Mouse (Mus musculus): ENCODE data around the gene Olfr320. TPM values are rescaled to one million over a fixed set of nuclear protein-coding genes. Genes with fewer than 3 reads are reported as not detected.
"Not testable (repeated sequence)": the region's sequence is repeated elsewhere in the genome, so short reads cannot be mapped to it uniquely, and the experiment has no call there.

Olfr320 gene
- polyA plus RNA-seq, 1 experiment from 2014 or later = not detected

DNA sequence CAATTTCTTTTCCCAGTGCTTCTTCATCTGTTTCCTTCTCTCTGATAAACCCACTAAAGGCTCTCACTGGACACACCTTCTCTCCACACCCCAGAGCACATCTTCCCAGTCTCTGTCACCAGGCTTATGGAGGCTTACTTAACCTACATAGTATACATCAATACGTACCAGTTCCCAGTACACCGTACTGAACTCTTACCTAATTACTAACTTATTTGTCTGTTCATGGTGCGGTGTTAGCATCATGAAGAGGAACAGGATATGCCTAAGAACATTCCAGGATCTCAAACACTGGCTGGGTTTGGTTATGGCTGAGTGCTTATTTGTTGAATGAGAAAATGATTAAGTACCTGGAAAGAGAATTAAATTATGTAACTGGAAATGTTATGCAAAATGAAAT, 25.7 kb upstream of the Olfr320 start:
- Histone ChIP-seq H3K9ac (ENCODE audit: low read length) (no peak overlapping the region), H3K4me1 (ENCODE audit: control insufficient read depth, insufficient read depth, low read length) (no peaks in the 10 kb centered on the region), H3K36me3 (ENCODE audit: control insufficient read depth, insufficient read depth, low read length) (no peaks in the 10 kb centered on the region), H3K27me3 (replicated peaks; ENCODE audit: control insufficient read depth, insufficient read depth, low read length) (no peaks in the 10 kb centered on the region), H3K4me3 (ENCODE audit: low read depth, low read length) (no peak overlapping the region), H3K27ac (ENCODE audit: low read depth, low read length) (no peak overlapping the region), H3K9me3 (replicated peaks; ENCODE audit: control insufficient read depth, low read length) (no peaks in the 10 kb centered on the region), H3K4me2 (ENCODE audit: low read length) (no peak overlapping the region)
- 89% methylated on average over 3 of the region's 3 CpGs for WGBS
- ATAC-seq (no peak), DNase-seq (ENCODE audit: low spot score) (no peak)

DNA sequence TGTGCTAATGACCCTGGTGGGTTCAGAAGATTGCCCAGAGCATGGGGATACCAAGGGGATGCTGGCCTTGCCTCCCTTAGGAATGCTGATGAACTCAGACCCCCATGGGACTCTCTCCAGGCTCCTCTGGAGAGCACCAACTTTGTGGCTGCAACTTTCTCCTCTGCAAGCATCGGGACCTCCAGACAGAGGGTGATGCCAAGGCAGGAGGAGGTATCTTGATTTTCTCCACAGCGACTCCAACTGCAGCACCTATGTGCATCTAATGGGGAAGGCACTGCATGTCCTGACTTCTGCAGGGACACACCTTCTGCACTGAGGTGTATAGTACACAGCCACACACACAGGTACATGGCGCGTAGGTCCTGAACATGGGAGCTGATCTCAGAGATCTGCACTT, 22.3 kb upstream of the Olfr320 start, which contains the start of gene Olfr322:
Gene Olfr322, plus strand, starts transcription at position 187 of the 400 bp plus-strand sequence.
- no peak within 1 kb of the TSS for H3K9ac ChIP-seq (ENCODE audit: low read length)
- no peak for ATAC-seq
- H3K4me1 ChIP-seq (ENCODE audit: control insufficient read depth, insufficient read depth, low read length) = no peaks in the 10 kb centered on the region
- H3K27me3 ChIP-seq (replicated peaks; ENCODE audit: control insufficient read depth, insufficient read depth, low read length) = no peaks in the 10 kb centered on the region
- no peak within 1 kb of the TSS for H3K4me3 ChIP-seq (ENCODE audit: low read depth, low read length)
- H3K9me3 ChIP-seq (replicated peaks; ENCODE audit: control insufficient read depth, low read length) = no peaks in the 10 kb centered on the region
- no peak within 1 kb of the TSS for H3K4me2 ChIP-seq (ENCODE audit: low read length)
- H3K36me3 ChIP-seq (ENCODE audit: control insufficient read depth, insufficient read depth, low read length) = no peaks in the 10 kb centered on the region
- 90% methylated on average over 4 of the region's 4 CpGs for WGBS
- no peak for DNase-seq (ENCODE audit: low spot score)
- no peak within 1 kb of the TSS for H3K27ac ChIP-seq (ENCODE audit: low read depth, low read length)

DNA sequence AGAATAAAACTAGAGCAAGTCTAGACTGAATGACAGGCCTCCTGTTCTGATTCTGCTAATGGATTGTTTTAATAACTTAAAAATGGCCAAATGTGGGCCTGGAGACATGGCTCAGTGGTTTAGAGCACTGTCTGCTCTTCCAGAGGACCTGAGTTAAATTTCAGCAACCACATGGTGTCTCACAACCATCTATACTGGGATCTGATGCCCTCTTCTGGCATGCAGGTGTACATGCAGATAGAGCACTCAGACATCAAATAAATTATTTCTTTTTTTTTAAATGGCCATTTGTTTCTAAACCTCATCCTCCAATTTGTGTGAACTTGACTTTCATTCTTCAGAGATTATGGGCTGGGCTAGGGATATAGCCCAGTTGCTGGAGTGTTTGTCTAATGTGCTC, 11.6 kb upstream of the Olfr320 start:
- no peak overlapping the region for H3K9ac ChIP-seq (ENCODE audit: low read length)
- no peak for ATAC-seq
- DNase-seq (ENCODE audit: low spot score) = no peak
- H3K4me1 ChIP-seq (ENCODE audit: control insufficient read depth, insufficient read depth, low read length) = no peaks in the 10 kb centered on the region
- H3K36me3 ChIP-seq (ENCODE audit: control insufficient read depth, insufficient read depth, low read length) = no peaks in the 10 kb centered on the region
- no peak overlapping the region for H3K4me3 ChIP-seq (ENCODE audit: low read depth, low read length)
- H3K4me2 ChIP-seq (ENCODE audit: low read length) = no peak overlapping the region
- H3K27ac ChIP-seq (ENCODE audit: low read depth, low read length) = no peak overlapping the region
- H3K27me3 ChIP-seq (replicated peaks; ENCODE audit: control insufficient read depth, insufficient read depth, low read length) = no peaks in the 10 kb centered on the region
- no peaks in the 10 kb centered on the region for H3K9me3 ChIP-seq (replicated peaks; ENCODE audit: control insufficient read depth, low read length)

DNA sequence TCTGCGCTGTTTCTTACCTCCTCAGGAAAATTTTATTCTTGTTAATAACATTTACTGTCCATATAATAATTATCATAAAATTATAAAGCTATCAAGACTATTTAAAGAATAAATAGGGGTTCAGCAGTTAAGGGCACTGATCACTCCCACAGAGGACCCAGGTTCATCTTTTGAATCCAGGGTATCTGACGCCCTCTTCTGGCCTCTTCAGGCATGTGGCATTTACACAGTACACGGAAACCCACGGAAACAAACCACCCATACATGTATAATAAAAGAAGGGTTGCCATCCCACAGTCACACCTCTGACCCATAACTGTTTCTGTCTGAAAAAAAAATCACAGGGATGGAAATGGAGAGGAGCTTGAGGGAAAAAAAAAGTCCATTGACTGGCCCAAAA, 9.1 kb upstream of the Olfr320 start:
- Histone ChIP-seq H3K4me2 (ENCODE audit: low read length) (no peak overlapping the region), H3K9me3 (replicated peaks; ENCODE audit: control insufficient read depth, low read length) (no peaks in the 10 kb centered on the region), H3K4me1 (ENCODE audit: control insufficient read depth, insufficient read depth, low read length) (no peaks in the 10 kb centered on the region), H3K4me3 (ENCODE audit: low read depth, low read length) (no peak overlapping the region), H3K27ac (ENCODE audit: low read depth, low read length) (no peak overlapping the region), H3K36me3 (ENCODE audit: control insufficient read depth, insufficient read depth, low read length) (no peaks in the 10 kb centered on the region), H3K27me3 (replicated peaks; ENCODE audit: control insufficient read depth, insufficient read depth, low read length) (no peaks in the 10 kb centered on the region), H3K9ac (ENCODE audit: low read length) (no peak overlapping the region)
- DNase-seq (ENCODE audit: low spot score) (no peak), ATAC-seq (no peak)
- WGBS = 55% methylated on average over 4 of the region's 4 CpGs

DNA sequence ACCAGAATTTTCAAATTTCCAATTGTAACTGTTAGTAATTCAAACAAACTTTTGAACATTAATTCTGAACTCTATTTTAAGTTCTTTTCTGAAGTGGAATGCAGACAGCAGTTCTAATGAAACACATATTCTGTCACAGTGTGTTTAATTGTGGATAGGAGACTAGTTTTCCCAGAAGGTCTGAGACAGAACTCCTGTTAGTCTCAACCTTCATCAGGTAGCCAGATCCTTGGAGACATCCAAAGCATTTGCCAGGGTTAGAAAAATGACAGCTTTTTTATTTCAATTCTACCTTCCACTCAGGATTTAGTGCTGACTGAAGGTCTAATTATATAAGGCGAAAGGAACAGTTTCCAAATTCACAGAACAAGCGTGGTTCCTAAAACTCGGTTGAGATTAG, 18.0 kb downstream of the Olfr320 start, which contains the start of gene Olfr319:
Gene Olfr319, plus strand, starts transcription at position 301 of the 400 bp plus-strand sequence.
- Histone ChIP-seq H3K36me3 (ENCODE audit: control insufficient read depth, insufficient read depth, low read length) (no peaks in the 10 kb centered on the region), H3K4me1 (ENCODE audit: control insufficient read depth, insufficient read depth, low read length) (no peaks in the 10 kb centered on the region), H3K9me3 (replicated peaks; ENCODE audit: control insufficient read depth, low read length) (no peaks in the 10 kb centered on the region), H3K9ac (ENCODE audit: low read length) (no peak within 1 kb of the TSS), H3K4me3 (ENCODE audit: low read depth, low read length) (no peak within 1 kb of the TSS), H3K4me2 (ENCODE audit: low read length) (no peak within 1 kb of the TSS), H3K27me3 (replicated peaks; ENCODE audit: control insufficient read depth, insufficient read depth, low read length) (no peaks in the 10 kb centered on the region), H3K27ac (ENCODE audit: low read depth, low read length) (no peak within 1 kb of the TSS)
- DNase-seq (ENCODE audit: low spot score) (no peak), ATAC-seq (no peak)
- WGBS = 85% methylated on average over 3 of the region's 3 CpGs

DNA sequence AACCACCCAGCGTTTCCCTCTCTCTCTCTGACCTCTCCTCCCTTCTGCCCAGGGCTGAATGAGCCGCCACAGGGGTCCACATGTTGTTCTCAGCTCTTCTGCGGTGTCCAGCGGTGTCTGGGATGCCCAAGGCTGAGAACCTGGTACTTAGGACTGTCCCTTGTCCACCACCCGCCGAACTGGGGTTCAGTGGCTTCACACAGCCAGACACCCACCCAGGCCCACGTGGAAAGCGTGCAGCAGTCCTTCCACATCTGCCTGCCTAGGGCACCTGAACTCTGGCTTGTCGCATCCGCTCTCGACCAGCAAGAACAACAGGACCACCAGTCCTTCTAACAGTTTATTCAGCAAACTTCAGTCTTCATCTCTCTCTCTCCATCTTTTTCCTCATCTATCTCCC, 28.2 kb downstream of the Olfr320 start:
- Histone ChIP-seq H3K9ac (ENCODE audit: low read length) (no peak overlapping the region), H3K36me3 (ENCODE audit: control insufficient read depth, insufficient read depth, low read length) (no peaks in the 10 kb centered on the region), H3K4me2 (ENCODE audit: low read length) (no peak overlapping the region), H3K4me1 (ENCODE audit: control insufficient read depth, insufficient read depth, low read length) (no peaks in the 10 kb centered on the region), H3K9me3 (replicated peaks; ENCODE audit: control insufficient read depth, low read length) (no peaks in the 10 kb centered on the region), H3K4me3 (ENCODE audit: low read depth, low read length) (no peak overlapping the region), H3K27ac (ENCODE audit: low read depth, low read length) (no peak overlapping the region), H3K27me3 (replicated peaks; ENCODE audit: control insufficient read depth, insufficient read depth, low read length) (no peaks in the 10 kb centered on the region)
- no peak for ATAC-seq
- no peak for DNase-seq (ENCODE audit: low spot score)
- WGBS = 85% methylated on average over 11 of the region's 11 CpGs

DNA sequence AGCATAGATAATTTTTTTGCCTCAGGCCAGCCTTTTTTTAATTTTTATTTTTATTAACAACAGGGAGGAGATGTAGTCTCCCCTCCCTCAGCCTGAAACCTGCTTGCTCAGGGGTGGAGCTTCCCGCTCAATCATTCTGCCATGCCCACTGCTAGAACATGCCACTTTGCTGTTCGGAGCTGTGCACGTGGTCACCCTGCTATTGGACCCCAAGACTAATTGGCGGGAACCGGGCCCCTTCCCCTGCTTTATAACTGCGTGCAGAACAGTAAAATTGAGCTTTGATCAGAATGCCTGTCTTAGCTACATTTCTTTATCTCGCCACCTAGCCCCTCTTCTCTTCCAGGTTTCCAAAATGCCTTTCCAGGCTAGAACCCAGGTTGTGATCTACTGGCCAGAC, 36.8 kb downstream of the Olfr320 start:
- ATAC-seq; H3K27ac ChIP-seq (ENCODE audit: low read depth, low read length); H3K4me3 ChIP-seq (ENCODE audit: low read depth, low read length); DNase-seq (ENCODE audit: low spot score); H3K36me3 ChIP-seq (ENCODE audit: control insufficient read depth, insufficient read depth, low read length); H3K27me3 ChIP-seq (replicated peaks; ENCODE audit: control insufficient read depth, insufficient read depth, low read length); H3K4me2 ChIP-seq (ENCODE audit: low read length); H3K9ac ChIP-seq (ENCODE audit: low read length); H3K9me3 ChIP-seq (replicated peaks; ENCODE audit: control insufficient read depth, low read length); H3K4me1 ChIP-seq (ENCODE audit: control insufficient read depth, insufficient read depth, low read length): not testable (repeated sequence)
- 93% methylated on average over 6 of the region's 7 CpGs for WGBS

DNA sequence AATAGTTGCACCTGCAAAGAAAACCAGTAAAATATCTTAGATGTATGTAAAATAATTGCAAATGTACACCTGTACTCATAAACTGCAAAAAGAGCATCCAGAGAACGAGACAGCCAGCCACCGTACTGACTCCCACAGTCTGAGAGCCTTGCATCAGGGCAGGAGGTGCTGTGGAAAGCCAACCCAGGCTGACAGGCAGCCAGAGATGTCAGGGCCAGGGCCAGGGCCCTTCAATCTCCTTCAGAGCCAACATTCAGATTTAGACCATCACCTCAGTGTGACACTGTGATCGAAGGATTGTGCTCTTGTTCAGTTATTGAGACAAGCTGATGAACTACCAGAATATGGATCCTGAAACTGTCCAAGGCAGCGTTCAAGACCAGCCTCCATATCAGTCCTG, 38.8 kb downstream of the Olfr320 start:
- H3K4me1 ChIP-seq (ENCODE audit: control insufficient read depth, insufficient read depth, low read length) = no peaks in the 10 kb centered on the region
- no peak overlapping the region for H3K27ac ChIP-seq (ENCODE audit: low read depth, low read length)
- H3K9me3 ChIP-seq (replicated peaks; ENCODE audit: control insufficient read depth, low read length) = no peaks in the 10 kb centered on the region
- DNase-seq (ENCODE audit: low spot score) (no peak), ATAC-seq (no peak)
- WGBS = 91% methylated on average over 4 of the region's 4 CpGs
- no peaks in the 10 kb centered on the region for H3K27me3 ChIP-seq (replicated peaks; ENCODE audit: control insufficient read depth, insufficient read depth, low read length)
- no peak overlapping the region for H3K4me2 ChIP-seq (ENCODE audit: low read length)
- H3K9ac ChIP-seq (ENCODE audit: low read length) = no peak overlapping the region
- H3K36me3 ChIP-seq (ENCODE audit: control insufficient read depth, insufficient read depth, low read length) = no peaks in the 10 kb centered on the region
- H3K4me3 ChIP-seq (ENCODE audit: low read depth, low read length) = no peak overlapping the region

DNA sequence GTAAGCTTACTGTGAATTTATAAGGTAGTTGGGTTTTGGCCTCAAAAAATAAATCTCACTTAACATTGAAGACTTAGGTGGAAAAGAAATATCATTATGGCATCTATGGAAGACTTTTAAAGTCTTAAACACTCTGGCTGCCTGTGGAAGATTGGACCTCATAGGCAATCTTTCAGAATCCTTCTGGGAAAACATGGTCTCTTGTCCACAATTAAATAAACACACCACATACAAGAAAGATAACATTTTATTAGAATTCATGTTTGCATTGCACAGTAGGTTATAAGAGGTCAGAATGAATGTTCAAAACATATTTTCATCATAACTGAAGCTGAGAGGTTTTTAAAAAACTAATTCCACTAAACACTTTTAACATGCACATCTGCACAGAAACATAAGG, 43.0 kb downstream of the Olfr320 start, which contains the start of gene Olfr318:
Gene Olfr318, minus strand, starts transcription at position 101 of the 400 bp plus-strand sequence.
- Histone ChIP-seq H3K27ac (ENCODE audit: low read depth, low read length) (no peak within 1 kb of the TSS), H3K4me1 (ENCODE audit: control insufficient read depth, insufficient read depth, low read length) (no peaks in the 10 kb centered on the region), H3K4me3 (ENCODE audit: low read depth, low read length) (no peak within 1 kb of the TSS), H3K4me2 (ENCODE audit: low read length) (no peak within 1 kb of the TSS), H3K9me3 (replicated peaks; ENCODE audit: control insufficient read depth, low read length) (no peaks in the 10 kb centered on the region), H3K36me3 (ENCODE audit: control insufficient read depth, insufficient read depth, low read length) (no peaks in the 10 kb centered on the region), H3K27me3 (replicated peaks; ENCODE audit: control insufficient read depth, insufficient read depth, low read length) (no peaks in the 10 kb centered on the region), H3K9ac (ENCODE audit: low read length) (no peak within 1 kb of the TSS)
- ATAC-seq (no peak), DNase-seq (ENCODE audit: low spot score) (no peak)
